Mouse (Mus musculus) gastrocnemius, adult 2 months (tissue): ENCODE measurements around the gene Soat1. TPM values are rescaled to one million over a fixed set of nuclear protein-coding genes. Genes with fewer than 3 reads are reported as not detected.
A peak's percentile ranks its signal among the peaks of the same experiment; 100 is the strongest.

Source experiments
- DNase-seq: peaks from one replicate; pipeline ENCODE4 v3.0.0; 2022
- H3K27ac ChIP-seq: fragments of 200-600 bp; 2 replicates; pipeline ENCODE4 v1.8.1; 2022; ENCODE audit warnings: mild to moderate bottlenecking
- H3K4me3 ChIP-seq: fragments of 200-600 bp; 2 replicates; pipeline ENCODE4 v1.8.1; 2022; ENCODE audit warnings: mild to moderate bottlenecking, moderate library complexity
- CTCF ChIP-seq: fragments of 200-600 bp; IDR thresholded peaks from 2 replicates; pipeline ENCODE4 v1.8.1; 2022; ENCODE audit warnings: antibody characterized with exemption, mild to moderate bottlenecking, moderate library complexity
- intact Hi-C: fragments of 180-260 bp; cut with DNase I; formaldehyde crosslinking; loops from one replicate; pipeline ENCODE4 v1.15.1; 2025
- total RNA-seq, 2 experiments: library from RNA; stranded (reverse); gene quantifications; 2 replicates each; pipeline ENCODE4 v1.2.3; 2021

Gene Soat1
- total RNA-seq, 2 experiments from 2014 or later: 3.5 to 3.9 TPM

DNA sequence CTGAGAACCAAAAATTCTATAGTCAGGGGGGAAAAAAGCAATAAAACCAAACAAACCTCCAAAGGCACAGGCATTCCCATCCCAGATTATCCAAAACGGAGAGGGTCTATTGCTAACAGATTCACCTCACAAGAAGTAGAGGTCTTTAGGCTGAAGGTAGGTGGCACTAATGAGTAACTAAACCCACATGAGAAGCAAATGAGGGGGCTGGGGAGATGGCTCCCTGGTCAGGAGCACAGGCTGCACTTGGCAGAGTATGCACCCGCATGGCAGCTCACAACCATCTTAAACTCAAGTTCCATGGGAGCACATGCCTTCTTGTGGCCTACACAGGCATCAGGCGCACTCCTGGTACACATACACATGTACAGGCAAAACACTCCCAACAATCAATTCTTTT, 7.7 kb upstream of the Soat1 start:
- no peak for TF ChIP-seq CTCF
- no peak overlapping the region for H3K4me3 ChIP-seq
- intact Hi-C loops: no loop called here
- no peak for DNase-seq
- H3K27ac ChIP-seq: no peak overlapping the region

- TF ChIP-seq CTCF: no peak
- Histone ChIP-seq H3K4me3 (no peak overlapping the region), H3K27ac (no peak overlapping the region)
- no peak for DNase-seq
- intact Hi-C loops: no loop called here
Measured at GRCm38 (mm10) chr1:156476535-156476934, 2.4 kb upstream of the Soat1 start.

GRCm38 (mm10) chr1:156476016-156476415, 1.9 kb upstream of the Soat1 start:
- Histone ChIP-seq H3K4me3 (no peak overlapping the region), H3K27ac (no peak overlapping the region)
- intact Hi-C loops: no loop called here
- no peak for DNase-seq
- no peak for TF ChIP-seq CTCF

- Histone ChIP-seq H3K27ac (no peak overlapping the region), H3K4me3 (no peak overlapping the region)
- intact Hi-C loops: loop anchor here (5.0 kb wide), 1 partner anchor 53 kb away; the partner anchor contains the start of gene Axdnd1
- DNase-seq: no peak
- no peak for TF ChIP-seq CTCF
Measured at GRCm38 (mm10) chr1:156474854-156475253, 723 bp upstream of the Soat1 start.

- peak overlapping the region; percentile 83 for H3K4me3 ChIP-seq
- peak; percentile 27 for DNase-seq
- no peak for TF ChIP-seq CTCF
- intact Hi-C loops: loop anchor here (5.0 kb wide), 1 partner anchor 51 kb away; the partner anchor contains the start of gene Axdnd1
- peak overlapping the region; percentile 54 for H3K27ac ChIP-seq
Measured at GRCm38 (mm10) chr1:156473003-156473402, 1.1 kb downstream of the Soat1 start.

GRCm38 (mm10) chr1:156471955-156472354, 2.2 kb downstream of the Soat1 start:
- intact Hi-C loops: loop anchor here (5.0 kb wide), 1 partner anchor 50 kb away; the partner anchor contains the start of gene Axdnd1
- TF ChIP-seq CTCF: no peak
- no peak overlapping the region for H3K27ac ChIP-seq
- DNase-seq: no peak
- H3K4me3 ChIP-seq: no peak overlapping the region

DNA sequence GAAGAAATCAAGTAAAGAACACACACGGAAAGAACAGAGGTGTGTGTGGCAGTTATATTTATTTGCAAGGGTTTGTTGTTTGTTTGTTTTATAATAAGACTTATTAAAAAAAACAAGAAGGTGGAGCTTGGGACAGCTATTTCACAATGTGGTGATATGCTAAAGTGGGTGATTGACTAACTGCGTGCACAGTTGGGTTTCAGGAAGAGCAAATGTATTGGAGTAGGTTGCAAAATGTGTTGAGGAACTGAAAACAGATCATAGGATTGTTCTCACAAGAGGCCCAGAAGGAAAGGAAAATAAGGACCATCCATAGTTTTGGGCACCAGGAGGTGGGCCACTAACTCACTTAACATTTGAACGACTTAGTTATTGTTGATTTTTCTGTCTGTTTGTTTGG, 3.1 kb downstream of the Soat1 start:
- H3K27ac ChIP-seq: no peak overlapping the region
- intact Hi-C loops: loop anchor here (5.0 kb wide), 1 partner anchor 49 kb away; the partner anchor contains the start of gene Axdnd1
- TF ChIP-seq CTCF: no peak
- no peak for DNase-seq
- H3K4me3 ChIP-seq: no peak overlapping the region

GRCm38 (mm10) chr1:156470557-156470956, 3.6 kb downstream of the Soat1 start:
- TF ChIP-seq CTCF: no peak
- H3K27ac ChIP-seq: no peak overlapping the region
- no peak for DNase-seq
- H3K4me3 ChIP-seq: no peak overlapping the region
- intact Hi-C loops: loop anchor here (5.0 kb wide), 1 partner anchor 48 kb away; the partner anchor contains the start of gene Axdnd1

GRCm38 (mm10) chr1:156468576-156468975, 5.6 kb downstream of the Soat1 start:
- no peak for DNase-seq
- Histone ChIP-seq H3K4me3 (no peak overlapping the region), H3K27ac (no peak overlapping the region)
- no peak for TF ChIP-seq CTCF
- intact Hi-C loops: no loop called here

GRCm38 (mm10) chr1:156467655-156468255, 6.4 kb downstream of the Soat1 start:
- no peak for TF ChIP-seq CTCF
- intact Hi-C loops: no loop called here

DNA sequence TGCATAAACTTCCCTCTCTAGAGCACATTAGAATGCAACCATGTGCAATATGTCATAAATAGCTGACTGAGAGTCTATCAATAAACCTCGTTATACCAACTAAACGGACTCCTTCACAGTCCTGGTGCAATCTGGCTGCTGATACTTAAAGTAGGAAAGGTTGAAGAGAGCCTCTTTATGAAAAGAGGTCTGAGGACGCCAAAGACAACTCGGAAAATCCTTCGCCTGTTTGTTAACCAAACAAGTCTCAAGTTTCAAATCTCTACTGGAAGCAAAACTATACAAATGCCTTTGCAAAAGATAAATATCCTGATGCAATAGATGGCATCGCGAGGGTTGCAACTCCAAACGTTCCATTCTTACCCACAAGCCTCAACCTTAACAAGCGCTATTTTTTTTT, 9.2 kb downstream of the Soat1 start:
- no peak overlapping the region for H3K4me3 ChIP-seq
- intact Hi-C loops: no loop called here
- TF ChIP-seq CTCF: no peak
- H3K27ac ChIP-seq: no peak overlapping the region
- DNase-seq: no peak

More at GRCm38 (mm10) chr1:156467655-156468255, 6.4 kb downstream of the Soat1 start:
- Histone ChIP-seq H3K4me3 (no peak overlapping the region), H3K27ac (no peak overlapping the region)
- no peak for DNase-seq

- H3K4me3 ChIP-seq: no peak overlapping the region
- no peak for DNase-seq
- intact Hi-C loops: no loop called here
- no peak overlapping the region for H3K27ac ChIP-seq
- TF ChIP-seq CTCF: no peak
Measured at GRCm38 (mm10) chr1:156463981-156464853, 9.9 kb downstream of the Soat1 start.

GRCm38 (mm10) chr1:156462273-156462991, 11.7 kb downstream of the Soat1 start:
- intact Hi-C loops: no loop called here
- Histone ChIP-seq H3K27ac (no peak overlapping the region), H3K4me3 (no peak overlapping the region)
- DNase-seq: no peak
- no peak for TF ChIP-seq CTCF
